Mouse (Mus musculus) testis, adult 2 months (tissue): ENCODE results near the gene Klk13.

Experiments
- CTCF ChIP-seq: fragments of 200-500 bp; IDR thresholded peaks from 2 replicates; pipeline ENCODE4 v1.5.1; 2012; ENCODE audit warnings: low read depth, mild to moderate bottlenecking, inconsistent platforms, low read length, moderate library complexity; ENCODE audit not compliant: control insufficient read depth, insufficient read depth, insufficient replicate concordance
- POLR2A ChIP-seq: fragments of 200-500 bp; IDR thresholded peaks from 2 replicates; pipeline ENCODE4 v1.6.1; 2012; ENCODE audit warnings: low read depth, mild to moderate bottlenecking, inconsistent platforms, low read length, moderate library complexity; ENCODE audit not compliant: control insufficient read depth

DNA sequence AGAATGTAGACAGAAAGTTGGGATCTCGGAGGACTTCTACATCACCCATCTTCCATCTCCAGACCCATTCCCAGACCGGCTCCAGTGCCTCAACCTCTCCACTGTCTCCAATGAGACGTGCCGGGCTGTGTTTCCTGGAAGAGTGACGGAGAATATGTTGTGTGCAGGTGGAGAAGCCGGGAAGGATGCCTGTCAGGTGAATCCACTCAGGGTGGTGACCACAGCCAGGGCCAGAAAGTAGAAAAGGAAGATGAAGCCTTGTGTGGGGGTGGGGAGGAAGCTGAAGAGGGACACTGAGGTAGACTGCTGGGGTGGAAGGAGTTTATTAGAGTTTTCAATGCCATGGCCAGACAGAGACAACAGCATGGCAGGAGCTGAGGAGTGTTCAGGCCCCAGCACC lies 59.5 kb downstream of the Klk13 start:
- no peak for TF ChIP-seq CTCF
- TF ChIP-seq POLR2A: no peak
